Mouse (Mus musculus) intestine, embryonic 14.5 days (tissue): ENCODE data around the gene Mgat1. TPM values are rescaled to one million over a fixed set of nuclear protein-coding genes. Genes with fewer than 3 reads are reported as not detected.

Experiments used
- polyA plus RNA-seq: library from polyadenylated mRNA; unstranded; fragments of >200 nt; fragmentation: Nextera tagmentation; extraction: Ambion mirVana; gene quantifications from 2 replicates; pipeline ENCODE4 v1.2.1, GENCODE M21; 2014

The Mgat1 gene
- polyA plus RNA-seq, 1 experiment from 2014 or later: 52.9 TPM

Other genes with a start within 250 kb of the Mgat1 start
- 0.45 and 0.50 TPM in 2 replicates for gene 9930111J21Rik2, start 192.9 kb upstream of the Mgat1 start, polyA plus RNA-seq
- 0.27 and 1.2 TPM in 2 replicates for gene Tgtp2, start 180.0 kb upstream of the Mgat1 start, polyA plus RNA-seq
- 2.1 and 3.4 TPM in 2 replicates for gene Ifi47, start 167.6 kb upstream of the Mgat1 start, polyA plus RNA-seq
- not detected in 2 replicates for gene Olfr1396, start 129.3 kb upstream of the Mgat1 start, polyA plus RNA-seq
- gene Olfr1395, start 101.9 kb upstream of the Mgat1 start, polyA plus RNA-seq: not detected in 2 replicates
- gene Olfr1394, start 89.8 kb upstream of the Mgat1 start, polyA plus RNA-seq: not detected in 2 replicates
- 1.8 and 3.0 TPM in 2 replicates for gene Btnl9, start 57.0 kb upstream of the Mgat1 start, polyA plus RNA-seq
- 34.5 and 39.6 TPM in 2 replicates for gene Zfp62, start 40.9 kb upstream of the Mgat1 start, polyA plus RNA-seq
- gene Olfr1393, start 34.1 kb downstream of the Mgat1 start, polyA plus RNA-seq: 0.12 TPM in 1 of 2 replicates, not detected in the other
- not detected in 2 replicates for gene Olfr1392, start 41.1 kb downstream of the Mgat1 start, polyA plus RNA-seq
- gene Olfr10, start 60.5 kb downstream of the Mgat1 start, polyA plus RNA-seq: not detected in 2 replicates
- not detected in 2 replicates for gene Olfr1391, start 78.6 kb downstream of the Mgat1 start, polyA plus RNA-seq
- not detected in 2 replicates for gene Olfr1390, start 91.0 kb downstream of the Mgat1 start, polyA plus RNA-seq
- not detected in 2 replicates for gene Olfr1389, start 178.9 kb downstream of the Mgat1 start, polyA plus RNA-seq
- 0.15 and 0.24 TPM in 2 replicates for gene Olfr1388, start 192.4 kb downstream of the Mgat1 start, polyA plus RNA-seq
- not detected in 2 replicates for gene Olfr1387, start 211.2 kb downstream of the Mgat1 start, polyA plus RNA-seq
- gene Olfr1386, start 220.9 kb downstream of the Mgat1 start, polyA plus RNA-seq: not detected in 2 replicates
- not detected in 2 replicates for gene Olfr1385, start 244.9 kb downstream of the Mgat1 start, polyA plus RNA-seq